ENCODE assay signal across 10 mouse cellular contexts in genomic region chr3:75720663-75721062, GRCm38 (mm10). TPM values are rescaled to one million over a fixed set of nuclear protein-coding genes. Genes with fewer than 3 reads are reported as not detected.
DNase-seq lines count a peak whose midpoint lies in the region; ATAC-seq and TF ChIP-seq lines count a peak whose summit lies in the region.
"Had no signal": no experiment of that assay in that cellular context is flagged by ENCODE, and none has a peak within 500 bp of the region (broad histone marks: within the 10 kb centered on the region; RNA-seq: fewer than 3 reads in every experiment).

No protein-coding gene starts in this region.

- no peak for TF ChIP-seq POLR2A in liver, adult 2 months (IDR thresholded peaks at IDR 0.05; ENCODE audit: extremely low read depth, insufficient read depth, low read length)

- no peaks in the 10 kb centered on the region for H3K9me3 ChIP-seq in liver, embryonic 12.5 days (replicated peaks)
- H3K9me3 ChIP-seq in midbrain, postnatal 0 days (ENCODE audit: low read length): no peaks in the 10 kb centered on the region

- no peak overlapping the region for H3K9ac ChIP-seq in liver, adult 2 months (ENCODE audit: low read depth, low read length)
- H3K9ac ChIP-seq in liver, embryonic 12.5 days: no peak overlapping the region
- no peak overlapping the region for H3K9ac ChIP-seq in midbrain, postnatal 0 days (replicated peaks; ENCODE audit: low read length, poor library complexity, severe bottlenecking)

- H3K4me1 ChIP-seq in liver, adult 2 months (ENCODE audit: control insufficient read depth, insufficient read depth, low read length): no peaks in the 10 kb centered on the region
- H3K4me1 ChIP-seq in liver, embryonic 12.5 days: no peaks in the 10 kb centered on the region
- no peaks in the 10 kb centered on the region for H3K4me1 ChIP-seq in midbrain, postnatal 0 days (ENCODE audit: insufficient read depth, low read length)

- H3K4me2 ChIP-seq in liver, embryonic 12.5 days: no peak overlapping the region
- no peak overlapping the region for H3K4me2 ChIP-seq in midbrain, postnatal 0 days (ENCODE audit: low read depth, low read length, poor library complexity, severe bottlenecking)

- H3K27me3 ChIP-seq in liver, adult 2 months (ENCODE audit: control insufficient read depth, insufficient read depth, low read length): no peaks in the 10 kb centered on the region
- no peaks in the 10 kb centered on the region for H3K27me3 ChIP-seq in liver, embryonic 12.5 days (replicated peaks)
- no peaks in the 10 kb centered on the region; the same call in 1 of the 2 replicates for H3K27me3 ChIP-seq in midbrain, postnatal 0 days (ENCODE audit: insufficient read depth, low read length)

- WGBS in liver, adult 2 months: 25% methylated on average over 2 of the region's 2 CpGs
- 17% methylated on average over 2 of the region's 2 CpGs for WGBS in liver, embryonic 12.5 days (ENCODE audit: insufficient replicate concordance)
- WGBS in midbrain, postnatal 0 days: 19% methylated on average over 2 of the region's 2 CpGs

- DNase-seq in embryo, embryonic 10 days (ENCODE audit: low spot score): peak; percentile 28
- DNase-seq in embryo, embryonic 9.5 days (ENCODE audit: extremely low spot score): no peak
- peak; percentile 39 for DNase-seq in liver, adult 2 months (ENCODE audit: extremely low read depth, low read depth, low spot score)
- peak; percentile 60 for DNase-seq in brain, adult 2 months (ENCODE audit: low read depth, low spot score)
- peak; percentile 64 for DNase-seq in midbrain, postnatal 0 days (ENCODE audit: low spot score)
- DNase-seq in urinary bladder, postnatal 10 days (ENCODE audit: low spot score): no peak
- DNase-seq: spleen, adult 18-20 months had no signal

- H3K36me3 ChIP-seq in liver, adult 2 months (ENCODE audit: control insufficient read depth, insufficient read depth, low read length): no peaks in the 10 kb centered on the region
- H3K36me3 ChIP-seq in liver, embryonic 12.5 days: no peaks in the 10 kb centered on the region
- H3K36me3 ChIP-seq in midbrain, postnatal 0 days (ENCODE audit: insufficient read depth, low read length): no peaks in the 10 kb centered on the region

- H3K4me3 ChIP-seq in liver, adult 2 months (ENCODE audit: insufficient read depth, low read depth, low read length): no peak overlapping the region
- no peak overlapping the region for H3K4me3 ChIP-seq in liver, embryonic 12.5 days
- H3K4me3 ChIP-seq in midbrain, postnatal 0 days (ENCODE audit: low read depth, low read length): no peak overlapping the region

- ATAC-seq in liver, embryonic 12.5 days: no peak
- ATAC-seq in midbrain, postnatal 0 days (ENCODE audit: low FRiP score): no peak
- ATAC-seq in monocyte, adult 5-6 weeks (replicated peaks; ENCODE audit: insufficient number of reproducible peaks, low FRiP score, low TSS enrichment, poor library complexity, severe bottlenecking): no peak

- TF ChIP-seq CTCF in liver, adult 2 months (IDR thresholded peaks at IDR 0.05; ENCODE audit: low read depth, low read length): 0 out of 2 replicates have a peak, but pooled peaks have one; percentile 6
- peak; percentile 89 for TF ChIP-seq CTCF in midbrain, postnatal 0 days (IDR thresholded peaks at IDR 0.05)

- H3K79me2 ChIP-seq in liver, adult 2 months (ENCODE audit: control insufficient read depth, insufficient read depth, low read length): no peaks in the 10 kb centered on the region

- no peak overlapping the region for H3K27ac ChIP-seq in liver, adult 2 months (replicated peaks; ENCODE audit: insufficient read depth, low read depth, low read length)
- no peak overlapping the region for H3K27ac ChIP-seq in liver, embryonic 12.5 days
- H3K27ac ChIP-seq in midbrain, postnatal 0 days (ENCODE audit: low read depth, low read length): no peak overlapping the region

RNA-seq across cellular contexts. Expression of gene Gm29133, which starts 27.3 kb away (rescaled TPM):
- total RNA-seq in liver, adult 2 months (2014; rRNA removed): not detected in 2 replicates
- polyA plus RNA-seq in liver, adult 2 months (2012; rRNA removed): not detected in 2 replicates
- polyA plus RNA-seq in liver, embryonic 12.5 days (2016; fragmentation: Nextera tagmentation; extraction: Ambion mirVana): not detected in 2 replicates
- not detected in 2 replicates for total RNA-seq in midbrain, postnatal 0 days (2014; rRNA removed)
- polyA plus RNA-seq in midbrain, postnatal 0 days (2015; fragmentation: Nextera tagmentation; extraction: Ambion mirVana): not detected in 2 replicates
- not detected in 3 replicates for total RNA-seq in monocyte, adult 5-6 weeks (2017)
- polyA plus RNA-seq: limb, embryonic 11.5 days had no signal

Comparison
In these comparisons a context has a peak if more than half of its experiments do, and no peak if none do; other contexts are left out.
1. DNase-seq: peak in embryo, embryonic 10 days (single experiment), liver, adult 2 months (single experiment), brain, adult 2 months (single experiment) and midbrain, postnatal 0 days (single experiment); none in embryo, embryonic 9.5 days (single experiment) and urinary bladder, postnatal 10 days (single experiment).